Mouse (Mus musculus) central nervous system, embryonic 18 days (tissue): Measurements from ENCODE around the gene Gm17655. TPM values are rescaled to one million over a fixed set of nuclear protein-coding genes. Genes with fewer than 3 reads are reported as not detected.

Experiments
- polyA plus RNA-seq: library from polyadenylated mRNA; depleted of rRNA; stranded (reverse); fragments of >200 nt; gene quantifications from 2 replicates; pipeline ENCODE4 v1.2.3, GENCODE M21; 2012; rRNA removed

Gm17655 gene
- 0.79 and 1.5 TPM in 2 replicates for polyA plus RNA-seq

DNA sequence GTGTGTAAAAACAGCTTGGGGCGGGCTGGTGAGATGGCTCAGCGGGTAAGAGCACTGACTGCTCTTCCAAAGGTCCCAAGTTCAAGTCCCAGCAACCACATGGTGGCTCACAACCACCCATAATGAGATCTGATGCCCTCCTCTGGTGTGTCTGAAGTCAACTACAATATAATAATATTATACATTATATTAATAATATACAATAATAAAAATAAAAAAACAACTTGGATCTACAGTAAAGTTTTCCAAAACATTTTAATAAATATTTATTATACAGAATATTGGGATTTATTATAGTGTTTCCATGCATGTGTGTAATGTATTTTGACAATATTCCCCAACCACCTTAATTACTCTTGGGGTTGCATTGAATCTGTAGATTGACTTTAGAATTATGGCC lies at the start of gene Gm17655:
TSS of gene Gm17655 (minus strand) at position 101 of the 400 bp plus-strand sequence.

DNA sequence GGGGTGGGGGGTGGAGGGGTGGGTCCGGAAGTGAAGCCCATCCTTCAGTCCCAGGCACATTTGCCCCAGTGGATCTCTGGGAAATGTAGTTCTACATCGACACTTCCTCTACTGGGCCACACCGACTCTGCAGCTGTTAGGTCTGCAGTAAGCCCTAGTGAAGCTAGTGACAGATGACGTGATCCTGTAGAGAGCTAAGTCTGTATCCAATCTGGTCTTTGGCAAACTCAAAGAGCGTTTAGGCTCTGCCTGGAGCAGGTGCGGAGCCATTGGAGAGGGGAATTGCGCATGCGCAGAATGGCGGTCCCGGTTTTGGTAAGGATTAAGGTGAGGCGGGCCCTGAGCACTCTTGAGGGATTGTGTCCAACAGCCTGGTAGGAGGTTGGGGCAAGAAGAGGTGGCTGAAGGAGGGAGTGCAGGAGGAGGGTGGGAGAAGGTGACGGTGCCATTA lies 37.7 kb upstream of the Gm17655 start, which contains the start of gene Zfp605:
TSS of gene Zfp605 (plus strand) at position 102 of the 451 bp plus-strand sequence.

DNA sequence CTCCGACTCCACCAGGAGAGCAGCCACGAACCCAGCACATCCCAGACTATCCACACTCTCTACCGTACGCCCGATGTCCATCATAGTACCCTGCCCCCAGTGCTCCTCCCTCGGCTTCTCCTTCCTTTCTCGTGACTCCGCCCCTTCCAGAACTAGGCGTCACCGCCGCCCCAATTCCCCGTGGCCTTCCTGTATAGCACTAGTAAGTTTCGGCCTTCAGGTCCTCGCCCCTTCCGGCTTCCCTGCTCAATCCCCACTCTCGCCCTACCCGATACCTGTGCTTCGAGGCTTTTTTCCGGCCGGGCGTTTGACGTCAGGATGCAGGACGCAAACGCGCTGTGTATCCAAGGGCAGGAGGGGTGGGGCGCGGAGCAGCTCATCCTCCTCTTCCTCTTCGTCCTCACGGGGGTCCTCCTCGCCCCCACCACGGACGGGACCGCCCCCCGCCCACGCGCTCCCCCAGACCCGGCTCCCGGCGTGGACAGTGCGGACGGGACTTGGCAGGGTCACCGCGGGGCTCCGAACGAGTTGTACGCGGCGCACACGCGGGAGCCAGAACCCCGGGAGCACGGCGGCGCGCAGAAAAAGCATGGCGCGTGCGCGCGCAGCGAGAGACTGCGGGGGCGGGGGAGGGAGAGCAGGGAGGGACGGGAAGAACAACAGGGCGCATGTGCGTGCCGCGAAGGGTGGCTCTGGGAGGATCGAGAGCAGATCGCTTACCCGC lies 35.4 kb upstream of the Gm17655 start, which contains the start of gene Gtpbp6:
TSS of gene Gtpbp6 (minus strand) at position 617 of the 724 bp plus-strand sequence.

DNA sequence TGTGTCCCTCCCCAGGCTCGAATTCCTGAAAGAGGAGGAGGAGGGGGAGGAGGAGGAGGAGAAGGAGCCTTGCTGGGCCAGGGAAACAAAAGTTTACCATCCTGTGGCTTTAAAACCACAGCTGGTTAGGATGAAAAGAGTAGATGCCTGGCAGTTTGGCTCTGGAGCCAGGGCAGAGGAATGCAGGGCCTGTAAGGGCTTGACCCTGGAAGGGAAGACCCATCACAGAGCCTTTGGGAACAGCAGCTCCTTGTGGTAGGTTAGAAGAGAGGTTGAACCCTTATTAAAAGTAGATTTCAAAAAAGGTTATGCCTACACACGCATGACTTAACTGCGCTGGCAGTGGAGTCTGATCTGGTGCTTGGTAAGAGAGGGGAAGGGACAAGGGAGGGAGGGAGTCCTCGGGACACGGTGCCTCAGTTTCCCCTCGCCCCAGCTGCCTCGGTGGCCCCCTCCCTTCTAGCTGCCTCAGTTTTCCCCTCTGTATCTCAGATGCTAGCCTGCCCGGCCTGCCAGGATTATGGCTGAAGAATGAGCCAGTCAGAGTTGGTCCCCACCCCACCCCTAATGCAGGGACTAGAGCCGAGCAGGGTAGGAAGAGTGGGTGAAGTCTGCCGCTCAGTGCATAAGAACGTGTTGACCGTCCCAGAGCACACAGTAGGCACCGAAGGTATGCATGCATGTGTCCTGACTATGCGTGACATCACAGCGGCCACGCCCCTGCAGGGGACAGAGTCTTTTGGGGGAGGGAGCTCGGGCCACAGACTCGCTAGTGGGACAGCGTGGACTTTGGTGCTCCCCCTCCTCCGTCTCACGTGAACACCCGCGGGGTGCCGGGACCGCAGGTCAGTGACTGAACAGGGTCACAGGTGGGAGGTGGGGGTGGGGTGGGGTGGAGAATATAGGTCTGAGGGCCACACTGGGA lies 27.6 kb upstream of the Gm17655 start, which contains the start of gene Plcxd1:
TSS of gene Plcxd1 (plus strand) at position 314 of the 925 bp plus-strand sequence.

DNA sequence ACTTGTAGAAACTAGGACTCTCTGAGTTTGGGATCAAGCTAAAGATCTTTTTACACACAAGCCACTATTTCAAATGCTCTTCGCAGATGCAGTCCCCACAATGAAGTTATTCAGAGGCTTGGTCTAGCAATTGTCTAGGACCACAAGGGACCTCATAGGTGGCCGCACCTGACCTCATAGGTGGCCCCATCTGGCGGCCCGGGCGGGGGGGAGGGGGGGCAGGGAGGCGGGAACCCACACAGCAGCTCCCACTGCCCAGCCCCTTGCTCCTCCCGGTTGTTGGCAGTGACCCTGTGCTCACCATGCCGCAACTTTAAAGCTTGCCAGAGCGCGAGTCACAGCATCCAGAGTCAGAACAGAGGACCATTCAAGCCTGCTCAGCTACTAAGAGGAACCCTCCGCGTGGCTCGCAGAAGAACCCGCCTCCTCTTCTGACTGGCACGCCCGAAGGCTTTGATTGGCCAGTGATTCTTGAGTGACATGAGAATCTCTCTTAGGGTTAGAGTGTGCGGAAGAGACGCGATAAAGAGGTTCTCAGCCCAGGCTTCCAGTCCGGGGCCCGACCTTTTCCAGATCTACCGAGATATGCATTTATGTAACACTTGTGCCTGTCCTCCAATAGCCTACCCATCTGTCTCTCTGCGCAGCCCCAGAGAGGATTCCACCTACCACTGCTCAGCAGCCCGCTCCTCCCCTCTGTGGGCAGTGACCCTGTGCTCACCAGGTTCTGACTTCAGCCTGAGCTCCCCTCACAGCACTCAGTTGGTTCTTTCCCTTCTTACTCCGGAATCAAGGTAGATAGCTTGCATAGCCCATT lies 21.9 kb upstream of the Gm17655 start, which contains the start of gene Gm35315:
TSS of gene Gm35315 (minus strand) at position 391 of the 817 bp plus-strand sequence.

Other genes with a start within 250 kb of the Gm17655 start
- gene Gm15446, start 149.1 kb downstream of the Gm17655 start, polyA plus RNA-seq, result 0.03 and 0.08 TPM in 2 replicates
- 44.7 and 46.9 TPM in 2 replicates for gene Zfp932, start 76.0 kb downstream of the Gm17655 start, polyA plus RNA-seq
- gene Gm35315, start 21.9 kb upstream of the Gm17655 start, polyA plus RNA-seq, result 0.67 and 0.71 TPM in 2 replicates
- gene Plcxd1, start 27.5 kb upstream of the Gm17655 start, polyA plus RNA-seq, result 8.8 and 9.1 TPM in 2 replicates
- 220 and 234 TPM in 2 replicates for gene Gtpbp6, start 35.7 kb upstream of the Gm17655 start, polyA plus RNA-seq
- 9.3 and 9.8 TPM in 2 replicates for gene Zfp605, start 37.6 kb upstream of the Gm17655 start, polyA plus RNA-seq
- 105 and 112 TPM in 2 replicates for gene Chfr, start 63.3 kb upstream of the Gm17655 start, polyA plus RNA-seq
- 18.7 and 20.3 TPM in 2 replicates for gene Golga3, start 104.2 kb upstream of the Gm17655 start, polyA plus RNA-seq
- 17.2 and 19.1 TPM in 2 replicates for gene Ankle2, start 158.5 kb upstream of the Gm17655 start, polyA plus RNA-seq
- gene Pgam5, start 197.4 kb upstream of the Gm17655 start, polyA plus RNA-seq, result 56.2 and 59.1 TPM in 2 replicates
- 5.2 and 6.8 TPM in 2 replicates for gene Pxmp2, start 213.7 kb upstream of the Gm17655 start, polyA plus RNA-seq
- gene Pole, start 213.8 kb upstream of the Gm17655 start, polyA plus RNA-seq, result 7.8 and 8.8 TPM in 2 replicates